Mouse (Mus musculus): ENCODE measurements around the gene Ascl1.

Gene Ascl1

GRCm38 (mm10) chr10:87485721-87486620 lies 7.5 kb downstream of the Ascl1 start:
- no peak for DNase-seq (ENCODE audit: low read depth, low spot score)

DNA sequence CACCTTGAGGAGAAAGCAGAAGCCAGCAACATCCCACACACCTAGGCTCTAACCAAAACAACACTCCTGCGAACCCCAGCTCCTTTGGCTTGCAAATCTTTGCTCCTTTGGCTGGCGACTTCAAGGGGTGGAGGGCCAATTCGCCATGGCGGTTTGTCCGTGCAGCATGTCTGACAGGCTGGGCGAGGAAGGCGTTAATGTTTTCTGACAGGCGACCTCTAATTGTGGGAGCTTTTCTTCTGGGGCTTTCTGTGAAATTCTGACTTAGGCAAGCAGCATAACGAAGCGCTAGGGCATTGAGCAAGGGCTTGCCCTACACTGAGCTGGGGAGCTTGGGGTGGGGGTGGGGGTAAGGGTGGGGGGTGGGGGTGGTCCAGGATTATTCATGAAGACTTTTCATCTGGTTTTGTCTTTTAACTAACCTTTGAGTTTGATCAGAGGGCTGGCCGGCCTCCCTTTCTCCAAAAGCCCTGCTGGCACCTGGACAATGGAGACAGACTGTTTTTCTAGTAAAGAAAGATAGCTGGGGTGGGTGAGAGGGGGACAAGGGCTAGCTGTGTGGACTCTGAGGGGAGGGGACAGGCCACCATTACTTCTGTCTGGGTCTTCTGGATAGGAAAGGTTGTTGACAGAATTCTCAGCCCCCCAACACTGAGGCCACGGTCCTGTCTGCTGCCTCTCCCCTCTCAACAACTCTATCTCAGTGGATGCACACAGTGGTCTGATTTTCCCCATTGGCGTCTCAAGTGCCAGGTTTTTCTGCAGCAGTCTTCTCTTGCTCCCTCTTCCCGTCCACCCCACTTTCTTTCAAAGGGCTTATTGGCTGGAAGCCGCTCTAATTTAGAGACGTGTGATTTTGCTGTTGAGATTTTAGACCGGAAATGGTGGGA lies 8.4 kb downstream of the Ascl1 start:
- no peak for DNase-seq (ENCODE audit: low read depth, low spot score)

DNA sequence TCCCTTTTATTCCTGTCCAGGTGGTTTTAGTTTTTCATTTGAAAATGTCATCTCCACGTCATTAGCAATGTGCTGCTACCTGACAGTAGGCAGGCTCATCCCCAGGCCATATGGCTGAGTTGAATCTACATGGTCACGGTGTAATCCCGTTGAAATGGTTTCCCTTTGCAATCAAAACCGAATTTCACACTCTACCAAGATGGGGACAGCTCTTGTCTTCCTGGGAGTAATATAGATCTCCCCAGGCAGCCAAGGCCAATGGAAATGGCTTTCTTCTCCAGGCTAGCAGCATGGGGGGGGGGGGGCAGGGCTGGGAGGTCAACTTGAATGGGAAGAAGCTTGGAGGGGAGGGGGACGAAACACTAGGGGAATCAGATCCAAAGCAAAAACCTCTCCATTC lies 15.6 kb downstream of the Ascl1 start:
- no peak for DNase-seq (ENCODE audit: low read depth, low spot score)

DNA sequence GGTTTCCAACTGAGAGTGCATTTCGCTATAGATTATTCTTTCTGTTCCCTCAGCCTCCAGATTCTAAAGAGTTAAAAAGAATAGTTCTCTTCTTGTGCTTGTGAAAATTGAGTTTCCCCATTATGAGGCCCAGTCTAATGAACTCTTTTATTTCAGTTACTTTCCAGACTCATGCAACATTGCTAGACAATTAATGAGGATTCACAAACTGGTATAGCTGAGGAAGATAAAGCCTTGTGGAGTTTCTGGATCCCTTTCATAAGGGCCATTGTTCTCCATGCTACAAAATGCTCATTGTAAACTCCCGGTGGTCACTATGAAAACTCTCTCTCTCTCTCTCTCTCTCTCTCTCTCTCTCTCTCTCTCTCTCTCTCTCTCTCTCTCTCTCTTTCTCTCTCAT lies 18.5 kb downstream of the Ascl1 start:
- no peak for DNase-seq (ENCODE audit: low read depth, low spot score)

- no peak for DNase-seq (ENCODE audit: low read depth, low spot score)
These were observed 19.9 kb downstream of the Ascl1 start for GRCm38 (mm10) chr10:87473475-87474131.

GRCm38 (mm10) chr10:87450777-87451176 lies 42.7 kb downstream of the Ascl1 start:
- DNase-seq (ENCODE audit: low read depth, low spot score) = no peak

GRCm38 (mm10) chr10:87449368-87449767 lies 44.1 kb downstream of the Ascl1 start:
- DNase-seq (ENCODE audit: low read depth, low spot score) = no peak

DNA sequence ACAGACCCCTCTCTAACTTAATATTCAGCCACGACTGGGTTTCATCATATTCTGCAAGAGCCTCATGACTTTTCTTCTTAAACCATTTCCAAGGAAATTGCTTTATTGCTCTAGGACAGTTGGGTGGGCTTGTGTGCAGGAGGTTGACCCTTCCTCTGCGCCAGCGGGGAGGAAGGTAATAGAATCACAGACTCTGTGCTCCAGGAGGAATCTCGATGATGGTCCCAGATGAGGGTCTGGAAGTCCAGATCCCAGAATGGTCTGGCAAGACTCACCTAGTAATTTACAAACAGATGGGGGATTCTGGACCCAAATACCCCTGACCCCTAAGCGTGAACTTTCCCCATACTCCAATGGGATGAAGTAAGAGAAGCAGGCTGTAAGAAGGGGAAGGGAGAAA lies 45.2 kb downstream of the Ascl1 start:
- no peak for DNase-seq (ENCODE audit: low read depth, low spot score)

GRCm38 (mm10) chr10:87447754-87448095 lies 45.7 kb downstream of the Ascl1 start:
- DNase-seq (ENCODE audit: low read depth, low spot score) = no peak

DNA sequence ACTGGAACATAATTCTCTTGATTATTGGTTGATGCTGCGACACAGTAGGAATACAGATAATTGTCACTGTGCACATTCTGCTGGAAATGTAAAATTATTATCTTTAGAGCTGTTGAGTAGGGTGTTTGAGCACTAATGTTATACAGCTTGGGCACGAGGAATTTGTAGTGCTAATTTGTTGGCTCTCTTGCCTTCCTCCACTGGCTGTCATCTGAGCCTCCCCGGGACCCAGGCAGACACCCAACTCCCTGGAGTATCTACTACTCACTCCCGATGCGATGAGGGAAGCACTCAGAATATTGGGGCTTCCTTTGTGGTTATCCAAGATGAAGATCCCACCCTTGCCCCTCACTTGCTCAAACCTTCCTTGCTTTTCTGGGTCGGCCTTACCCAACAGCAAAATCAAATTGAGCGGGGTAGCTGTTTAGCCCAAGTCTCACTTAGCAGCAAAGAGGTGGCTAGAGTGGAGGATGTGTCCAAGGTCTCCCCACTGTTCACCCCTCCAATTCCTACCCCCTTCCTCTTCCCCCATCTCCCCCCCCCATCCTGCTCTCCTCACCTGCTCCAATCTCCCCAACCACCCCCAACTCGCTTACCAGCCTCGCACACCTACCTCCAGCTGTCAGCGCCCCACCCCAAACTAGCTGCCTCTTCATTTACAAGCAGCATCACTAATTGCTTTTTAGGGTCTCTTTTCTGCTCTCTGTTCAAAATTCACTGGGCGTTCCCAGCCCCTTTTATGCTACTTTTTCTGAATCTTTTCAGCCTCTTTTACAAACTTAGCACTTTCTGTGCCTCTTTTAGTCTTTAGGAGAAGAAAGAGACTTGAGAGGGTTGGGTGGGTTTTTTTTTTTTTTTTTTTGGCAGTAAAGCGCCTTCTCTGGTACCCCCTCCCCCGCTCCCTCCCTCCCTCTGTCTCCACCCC lies 46.4 kb downstream of the Ascl1 start:
- no peak for DNase-seq (ENCODE audit: low read depth, low spot score)

DNA sequence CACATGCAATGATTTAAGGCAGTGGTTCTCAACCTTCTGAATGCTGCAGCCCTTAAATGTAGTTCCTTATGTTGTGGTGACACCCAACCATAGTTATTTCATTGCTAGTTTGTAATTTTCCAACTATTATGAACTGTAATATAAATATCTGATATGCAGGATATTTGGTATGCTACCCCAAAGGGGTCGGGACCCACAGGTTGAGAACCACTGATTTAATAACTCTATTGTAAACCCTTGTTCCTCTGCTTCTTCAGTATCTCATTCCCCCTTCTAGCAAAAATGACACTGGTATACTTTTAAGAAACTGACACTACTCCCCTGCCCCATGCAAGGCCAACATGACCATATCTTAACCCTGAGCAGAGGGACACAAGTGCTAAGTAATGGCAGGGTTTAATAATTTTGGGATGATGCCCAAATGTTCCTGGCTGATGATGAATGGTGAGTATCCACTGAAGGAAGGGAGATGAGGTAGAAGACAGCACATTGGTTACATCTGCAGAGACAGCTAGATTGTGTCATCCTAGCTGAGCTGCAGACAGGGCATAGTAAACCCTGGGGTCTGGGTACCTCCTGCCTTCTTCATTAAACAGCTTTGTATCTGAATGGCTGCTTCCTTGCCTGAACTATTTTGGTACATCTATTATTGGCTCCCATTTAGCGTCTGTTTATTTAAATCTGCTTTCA lies 47.2 kb downstream of the Ascl1 start:
- DNase-seq (ENCODE audit: low read depth, low spot score) = no peak
